Mouse (Mus musculus) spleen, postnatal 36 days (tissue): ENCODE measurements around the gene Lrrc74b.
"Not testable (repeated sequence)": the region's sequence is repeated elsewhere in the genome, so short reads cannot be mapped to it uniquely, and the experiment has no call there.

ENCODE experiments used
- DNase-seq, 2 experiments: peaks; one replicate each; pipeline ENCODE4 v3.0.0; 2022; ENCODE audit warnings: low spot score in 2 of 2, mixed read lengths in 1 of 2

The Lrrc74b gene

GRCm38 (mm10) chr16:17561128-17561750, at the start of gene Lrrc74b:
Lrrc74b (minus strand) TSS chr16:17561247.
- no peak for DNase-seq

- DNase-seq = no peak
Observed at GRCm38 (mm10) chr16:17605684-17606083, 44.6 kb upstream of the Lrrc74b start.

DNA sequence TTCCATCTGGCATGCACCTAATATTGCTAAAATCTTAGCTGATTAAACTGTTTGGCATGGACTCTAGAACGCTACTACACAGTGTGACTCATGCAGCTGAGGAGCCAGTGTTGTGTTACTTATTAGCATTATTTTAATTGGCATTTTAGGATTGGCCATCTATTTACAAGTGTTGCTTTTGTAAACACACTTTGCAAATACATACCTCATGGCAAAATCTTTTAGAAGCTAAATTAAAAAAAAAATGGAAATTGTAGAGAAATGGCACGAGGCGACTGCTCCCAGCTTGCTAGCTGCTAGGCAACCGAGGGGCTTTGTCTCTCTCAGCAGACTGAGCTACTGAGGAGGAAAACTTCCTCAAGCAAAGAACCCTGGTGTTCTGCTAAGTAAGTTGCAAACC, 43.9 kb upstream of the Lrrc74b start:
- DNase-seq = no peak

DNA sequence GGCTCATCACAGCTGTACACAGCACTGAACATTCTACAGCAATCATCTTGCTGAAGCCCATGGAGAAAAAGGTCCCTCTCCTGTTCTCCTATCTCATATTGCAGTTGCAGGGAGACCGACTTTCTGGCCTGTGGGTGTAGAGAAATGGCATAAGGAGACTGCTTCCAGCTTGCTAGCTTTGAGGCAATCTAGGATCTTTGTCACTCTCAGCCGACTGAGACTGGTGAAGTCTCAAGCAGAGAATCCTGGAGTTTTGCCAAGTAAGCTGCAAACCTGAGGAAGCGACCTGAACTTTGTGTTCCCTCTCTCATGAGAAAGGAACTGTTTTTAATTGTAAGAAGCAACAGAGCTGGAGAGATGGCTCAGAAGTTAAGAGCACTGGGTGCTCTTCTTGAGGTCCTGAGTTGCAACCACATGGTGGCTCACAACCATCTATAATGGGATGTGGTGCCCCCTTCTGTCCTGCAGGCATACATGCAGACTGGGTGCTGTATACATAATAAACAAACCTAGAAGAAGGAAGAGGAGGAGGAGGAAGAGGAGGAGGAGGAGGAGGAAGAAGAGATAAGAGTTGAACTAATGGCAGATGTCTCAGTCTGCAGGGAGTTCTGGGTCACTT, 40.0 kb upstream of the Lrrc74b start:
- no peak for DNase-seq

DNA sequence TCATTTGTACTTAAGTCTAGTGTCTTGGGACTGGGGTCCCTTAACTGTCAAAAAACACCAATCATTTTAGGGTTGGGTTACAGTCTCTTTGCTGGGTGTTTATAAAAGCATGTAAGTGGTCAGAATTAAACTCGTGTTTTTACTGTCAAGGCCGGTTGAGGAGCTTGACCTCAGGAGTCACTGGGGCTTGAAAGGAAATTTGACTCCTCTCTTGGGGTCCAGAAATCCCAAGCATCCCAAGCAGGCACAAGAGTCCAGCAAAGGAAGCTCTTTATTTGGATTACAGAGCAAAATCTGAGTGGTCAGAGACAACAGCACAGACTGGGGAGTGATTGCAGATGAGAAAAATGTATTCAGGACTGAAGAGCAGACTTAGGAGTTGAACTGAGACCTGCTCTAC, 29.7 kb upstream of the Lrrc74b start:
- DNase-seq = no peak

GRCm38 (mm10) chr16:17584555-17584954, 23.5 kb upstream of the Lrrc74b start:
- DNase-seq = no peak

DNA sequence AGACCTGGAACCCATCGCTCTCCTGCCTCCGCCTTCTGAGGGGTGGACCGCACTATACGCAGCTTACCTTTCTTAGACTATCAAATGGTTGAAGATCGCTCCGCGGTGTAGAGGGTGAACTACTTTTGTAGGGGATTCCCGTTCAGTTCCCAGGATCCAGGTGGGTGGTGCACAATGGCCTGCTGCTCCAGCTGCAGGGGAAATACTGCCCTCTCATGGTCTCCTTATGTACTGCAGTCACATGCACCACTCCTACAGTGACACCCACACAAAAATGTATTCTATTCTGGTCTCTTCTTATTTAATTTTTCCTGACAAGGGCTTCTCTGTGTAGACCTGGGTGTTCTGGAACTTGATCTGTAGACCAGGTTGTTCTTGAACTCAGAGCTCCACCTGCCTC, 22.0 kb upstream of the Lrrc74b start, which contains the start of gene Slc7a4:
Slc7a4 (minus strand) TSS at position 151 of the 400 bp plus-strand sequence.
- no peak for DNase-seq

DNA sequence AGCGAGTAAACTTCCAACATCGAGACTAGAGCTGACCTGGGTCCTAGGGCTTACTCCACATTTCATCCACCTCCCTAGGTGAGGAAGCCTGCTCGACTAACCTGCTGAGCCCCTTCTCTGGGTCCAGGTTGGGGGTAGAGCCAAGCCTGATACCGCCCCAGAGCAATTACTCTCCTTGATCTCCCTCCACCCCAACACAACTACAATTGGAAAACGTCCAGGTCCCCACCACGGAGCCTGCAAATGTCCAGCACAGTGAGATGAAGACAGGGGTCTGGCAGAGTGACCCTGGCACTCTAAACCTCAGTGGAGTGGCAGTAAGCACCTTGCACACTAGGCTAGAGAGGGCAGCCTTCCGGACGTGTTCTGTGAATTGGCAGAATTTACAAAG, 15.8 kb upstream of the Lrrc74b start:
- DNase-seq = no peak

DNA sequence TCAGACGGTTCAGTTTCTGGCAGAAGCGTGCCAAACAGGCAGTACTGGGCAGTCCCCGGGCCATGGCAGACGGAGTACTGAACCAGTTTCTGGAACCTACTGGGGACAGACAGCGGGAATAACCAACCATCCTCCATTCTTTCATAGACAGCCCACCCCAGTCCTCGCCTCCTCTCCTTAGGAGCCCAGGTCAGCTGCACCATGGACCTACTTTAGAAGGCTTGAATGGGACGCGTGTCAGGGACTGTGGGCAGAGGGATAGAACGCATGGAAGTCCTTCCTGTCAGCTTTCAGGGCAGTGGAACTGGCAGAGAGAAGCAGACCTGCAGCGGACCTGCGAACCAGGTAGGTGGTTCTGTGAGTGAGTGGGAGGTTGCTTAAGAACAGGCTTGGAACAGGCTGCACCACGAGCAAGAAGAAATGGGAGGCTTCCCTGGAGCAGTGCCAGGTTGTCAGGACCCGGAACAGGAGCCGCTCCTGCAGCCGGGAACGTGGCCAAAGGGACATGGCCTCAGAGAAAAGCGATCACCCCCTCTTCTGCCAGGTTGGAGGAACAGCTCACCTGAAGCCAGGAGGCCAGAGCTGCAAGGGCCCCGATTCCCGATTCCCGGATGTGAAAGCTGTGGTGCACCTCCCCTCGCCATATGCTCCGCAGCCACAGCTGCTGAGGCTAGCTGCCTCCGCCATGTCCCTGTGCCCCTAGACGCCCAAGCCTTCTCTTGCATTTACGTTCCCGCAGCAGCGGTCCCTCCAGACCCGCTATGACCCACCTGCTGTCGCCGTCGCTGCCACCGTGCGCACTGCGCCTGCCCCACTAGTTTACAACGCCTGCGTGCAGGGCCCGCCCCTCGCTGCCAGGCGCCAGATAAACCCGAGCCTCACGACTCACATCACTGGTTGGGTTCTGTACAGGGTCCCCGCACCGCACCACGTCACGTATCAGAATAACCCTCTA, 15.1 kb upstream of the Lrrc74b start:
- DNase-seq = no peak

DNA sequence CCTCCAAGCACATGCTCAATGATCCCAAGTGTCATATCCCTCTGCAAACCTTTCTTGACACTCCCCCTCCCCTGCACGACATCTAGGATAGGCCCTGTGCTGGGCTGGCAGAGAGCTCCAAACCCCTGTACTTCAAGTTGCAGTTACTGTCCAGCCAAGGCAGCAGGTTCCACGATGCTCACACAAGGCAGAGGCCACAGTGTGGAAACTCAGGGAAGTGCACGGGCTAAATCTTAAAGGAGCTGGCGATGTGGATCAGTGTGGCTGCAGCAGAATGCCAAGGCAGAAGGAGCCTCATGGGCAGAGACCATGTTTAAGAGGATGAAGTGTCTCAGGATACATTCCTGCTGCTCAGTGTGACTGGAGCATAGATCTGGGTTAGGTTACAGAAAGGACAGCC, 5.1 kb upstream of the Lrrc74b start:
- DNase-seq = no peak

- DNase-seq = no peak
Observed at GRCm38 (mm10) chr16:17564771-17565170, 3.7 kb upstream of the Lrrc74b start.

- DNase-seq = no peak
Observed at GRCm38 (mm10) chr16:17564221-17564620, 3.2 kb upstream of the Lrrc74b start.

DNA sequence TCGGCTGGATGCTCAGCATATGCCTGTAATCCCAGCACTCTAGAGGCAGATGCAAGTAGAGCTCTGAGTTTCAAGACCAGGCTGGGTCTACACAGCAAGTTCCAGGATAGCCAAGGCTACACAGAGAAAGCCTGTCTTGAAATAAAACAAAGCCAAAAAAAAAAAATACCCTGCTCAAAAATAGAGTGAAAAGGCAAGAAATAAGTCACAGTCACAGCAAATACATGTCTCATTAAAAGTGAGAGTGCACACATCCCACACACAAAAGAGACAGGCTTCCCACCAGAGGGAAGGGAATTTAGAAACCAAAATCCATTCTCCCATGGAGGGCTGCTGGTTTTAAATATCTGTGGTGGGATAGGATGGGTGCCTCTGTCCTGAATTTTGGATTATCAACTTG, 2.5 kb upstream of the Lrrc74b start:
- DNase-seq = no peak

- DNase-seq = no peak
Observed at GRCm38 (mm10) chr16:17561751-17562208, 733 bp upstream of the Lrrc74b start, which contains the start of gene P2rx6. P2rx6 (plus strand) TSS chr16:17561885.

DNA sequence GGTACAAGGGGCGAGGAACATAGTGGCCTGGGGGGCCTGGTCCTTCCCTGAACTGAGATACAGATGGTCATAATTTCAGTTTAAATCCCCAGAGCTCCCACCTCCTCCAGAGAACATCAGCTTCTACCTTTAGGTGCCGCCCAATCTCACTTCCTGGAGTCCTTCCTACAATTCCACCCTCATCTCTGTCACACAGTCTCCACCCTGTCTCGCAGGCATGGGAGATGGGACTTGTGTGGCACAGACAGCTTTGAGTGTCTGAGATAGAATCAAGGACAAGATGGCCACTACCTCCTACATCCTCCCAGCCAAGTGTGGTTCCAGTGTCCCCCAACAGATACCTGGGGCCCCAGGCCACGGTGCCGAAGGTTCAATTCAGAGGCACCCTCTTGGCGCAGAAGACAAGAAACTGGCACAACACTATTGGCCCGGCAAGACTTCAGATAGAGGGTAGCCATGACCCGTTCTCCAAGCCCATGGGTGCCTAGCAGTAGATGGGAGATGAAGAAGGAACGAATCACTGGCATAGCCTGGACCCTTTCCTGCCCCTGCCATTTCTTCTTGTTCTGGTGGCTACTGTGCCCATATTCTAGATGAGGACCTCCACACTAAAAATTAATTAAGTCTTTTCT, 1.5 kb downstream of the Lrrc74b start:
- no peak for DNase-seq

DNA sequence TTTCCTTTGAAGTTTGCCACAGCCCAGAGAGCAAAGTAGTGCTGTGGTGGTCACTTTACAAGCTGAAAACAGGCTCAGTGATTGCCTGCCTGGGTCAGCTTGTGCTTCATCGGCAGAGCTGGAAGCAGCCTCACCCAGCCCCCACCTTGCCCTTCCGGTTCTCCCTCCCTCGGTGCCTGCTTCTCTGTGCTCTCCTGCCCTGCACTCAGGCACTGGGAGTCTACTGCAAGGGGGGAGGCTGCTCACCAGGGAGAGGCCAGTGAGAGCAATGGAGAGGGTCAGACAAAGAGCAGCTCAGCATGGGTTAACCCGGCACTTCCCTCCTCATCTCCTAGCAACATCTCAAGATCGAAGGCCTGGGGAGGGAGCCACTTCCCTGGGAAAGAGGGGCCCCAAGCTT, 2.2 kb downstream of the Lrrc74b start:
- no peak for DNase-seq

DNA sequence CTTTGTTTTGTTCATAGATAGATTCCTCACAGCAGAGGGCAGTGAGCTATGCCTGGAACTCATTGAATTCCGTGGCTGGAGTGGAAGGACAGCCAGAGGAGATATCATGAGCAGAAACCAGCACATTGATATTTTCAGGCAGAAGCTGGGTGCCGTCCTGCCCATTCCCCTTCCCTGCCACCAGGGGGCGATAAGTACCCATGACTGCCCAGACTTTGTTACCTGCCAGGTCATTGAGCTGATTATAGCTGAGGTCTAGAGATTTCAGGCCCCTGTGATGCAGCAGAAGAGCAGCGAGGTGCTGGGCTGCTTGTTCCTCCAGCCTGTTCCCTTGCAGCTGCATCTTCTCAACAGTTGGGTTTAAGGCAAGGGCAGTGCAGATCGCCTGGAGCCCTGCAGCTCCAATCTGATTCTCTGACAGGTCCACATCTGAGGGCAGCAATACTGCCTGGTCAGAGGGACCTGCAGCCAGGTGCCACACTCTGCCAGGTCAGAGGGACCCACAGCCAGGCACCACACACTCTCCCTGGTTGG, 3.0 kb downstream of the Lrrc74b start:
- peak; percentile 35 to 47 for DNase-seq

- no peak for DNase-seq
Observed at GRCm38 (mm10) chr16:17556907-17557306, 4.1 kb downstream of the Lrrc74b start.

DNA sequence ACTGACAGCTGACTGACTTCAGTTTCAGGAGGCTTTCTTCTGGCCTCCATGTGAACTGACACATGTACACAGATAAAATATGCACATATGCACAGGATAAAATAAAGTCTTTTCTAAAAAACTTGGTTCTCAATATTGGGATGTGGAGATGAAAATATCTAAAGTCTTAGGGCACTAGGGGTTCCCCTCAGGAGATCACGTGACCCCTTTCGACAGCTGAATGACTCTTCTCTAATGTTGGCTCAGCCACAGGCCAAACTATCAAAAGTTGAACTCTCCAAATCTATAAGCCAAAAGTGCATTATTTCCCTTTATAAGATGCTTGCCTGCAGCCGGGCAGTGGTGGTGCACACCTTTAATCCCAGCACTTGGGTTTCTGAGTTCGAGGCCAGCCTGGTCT, 4.9 kb downstream of the Lrrc74b start:
- no peak for DNase-seq

GRCm38 (mm10) chr16:17554702-17555101, 6.3 kb downstream of the Lrrc74b start:
- DNase-seq = not testable (repeated sequence)

GRCm38 (mm10) chr16:17553910-17554685, 6.9 kb downstream of the Lrrc74b start:
- peak; percentile 65 to 73 for DNase-seq
